Mouse (Mus musculus): ENCODE measurements around the gene Fscn2.

Fscn2 gene

GRCm38 (mm10) chr11:120399319-120399718, 38.0 kb downstream of the Fscn2 start:
- 89% methylated on average over 2 of the region's 2 CpGs for WGBS

DNA sequence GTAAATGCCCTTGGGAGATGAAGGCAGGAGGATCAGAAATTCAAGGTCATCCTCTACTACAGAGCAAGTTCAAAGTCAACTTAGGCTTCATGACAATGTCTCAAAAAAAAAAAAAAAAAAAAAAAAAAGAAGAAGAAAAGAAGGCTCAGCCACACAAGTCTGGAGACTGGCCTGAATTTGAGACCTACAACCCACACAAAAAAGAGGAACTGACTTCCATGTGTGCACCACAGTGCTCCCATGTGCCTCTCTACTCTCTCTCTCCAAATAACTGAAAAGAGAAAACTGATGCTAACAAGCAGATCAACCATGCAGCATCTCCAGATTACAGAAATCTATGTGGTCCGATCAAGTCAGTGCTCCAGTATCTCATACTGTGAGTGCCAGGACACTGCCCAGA, 43.5 kb downstream of the Fscn2 start:
- 87% methylated on average over 1 of the region's 1 CpGs for WGBS

- 90% methylated on average over 3 of the region's 3 CpGs for WGBS
Observed at GRCm38 (mm10) chr11:120405867-120406266, 44.5 kb downstream of the Fscn2 start.

- 67% methylated on average over 1 of the region's 1 CpGs for WGBS
Observed at GRCm38 (mm10) chr11:120406445-120406844, 45.1 kb downstream of the Fscn2 start.

- WGBS, result 91% methylated on average over 9 of the region's 10 CpGs
Observed at GRCm38 (mm10) chr11:120413621-120414020, 52.3 kb downstream of the Fscn2 start.

Data from cerebral cortex, adult 2 months (tissue).